Mouse (Mus musculus) lung, embryonic 16.5 days (tissue): Measurements from ENCODE around the gene Paqr7. TPM values are rescaled to one million over a fixed set of nuclear protein-coding genes. Genes with fewer than 3 reads are reported as not detected.
A peak's percentile ranks its signal among the peaks of the same experiment; 100 is the strongest.
"Not testable (repeated sequence)": the region's sequence is repeated elsewhere in the genome, so short reads cannot be mapped to it uniquely, and the experiment has no call there.

ENCODE experiments used
- ATAC-seq: fragments of 200-750 bp; cut with Nextera tagmentation; 2 replicates; pipeline ENCODE4 v1.8.0; 2017; ENCODE audit warnings: low read depth, mild to moderate bottlenecking, moderate library complexity
- H3K27ac ChIP-seq: fragments of 300-500 bp; sonication (generic); 2 replicates; pipeline ENCODE4 v1.5.1; 2014; ENCODE audit warnings: mild to moderate bottlenecking, control low read depth, low read length
- H3K27me3 ChIP-seq: fragments of 300-500 bp; sonication (generic); 2 replicates; pipeline ENCODE4 v1.6.1; 2014; ENCODE audit warnings: low read depth, low read length, mixed read lengths; ENCODE audit not compliant: control insufficient read depth, insufficient read depth
- H3K36me3 ChIP-seq: fragments of 300-500 bp; sonication (generic); 2 replicates; pipeline ENCODE4 v1.6.1; 2014; ENCODE audit warnings: low read length; ENCODE audit not compliant: control insufficient read depth, insufficient read depth
- H3K4me1 ChIP-seq: fragments of 300-500 bp; sonication (generic); replicated peaks from 2 replicates; pipeline ENCODE4 v1.6.1; 2014; ENCODE audit warnings: low read length, mixed read lengths; ENCODE audit not compliant: control insufficient read depth, insufficient read depth
- H3K4me2 ChIP-seq: fragments of 300-500 bp; sonication (generic); 2 replicates; pipeline ENCODE4 v1.6.1; 2014; ENCODE audit warnings: low read depth, low read length, control low read depth
- H3K4me3 ChIP-seq: fragments of 300-500 bp; sonication (generic); 2 replicates; pipeline ENCODE4 v1.5.1; 2014; ENCODE audit warnings: mild to moderate bottlenecking, low read length, control low read depth
- H3K9ac ChIP-seq: fragments of 300-500 bp; sonication (generic); 2 replicates; pipeline ENCODE4 v1.6.1; 2014; ENCODE audit warnings: low read length, control low read depth
- H3K9me3 ChIP-seq: fragments of 300-500 bp; sonication (generic); 2 replicates; pipeline ENCODE4 v1.6.1; 2016; ENCODE audit warnings: low read length; ENCODE audit not compliant: control insufficient read depth
- WGBS: fragments of 180-500 bp; shearing (Covaris S2); extraction: QIAGEN DNeasy Blood & Tissue Kit; methylation state at CpG from one replicate; pipeline ENCODE4 v1.1.7; 2014; 5-methylcytosine and 5-hydroxymethylcytosine counted together
- polyA plus RNA-seq: library from polyadenylated mRNA; unstranded; fragments of >200 nt; fragmentation: Nextera tagmentation; extraction: Ambion mirVana; gene quantifications from 2 replicates; pipeline ENCODE4 v1.2.1, GENCODE M21; 2015

Gene Paqr7
- polyA plus RNA-seq, 1 experiment from 2014 or later = 6.9 TPM

DNA sequence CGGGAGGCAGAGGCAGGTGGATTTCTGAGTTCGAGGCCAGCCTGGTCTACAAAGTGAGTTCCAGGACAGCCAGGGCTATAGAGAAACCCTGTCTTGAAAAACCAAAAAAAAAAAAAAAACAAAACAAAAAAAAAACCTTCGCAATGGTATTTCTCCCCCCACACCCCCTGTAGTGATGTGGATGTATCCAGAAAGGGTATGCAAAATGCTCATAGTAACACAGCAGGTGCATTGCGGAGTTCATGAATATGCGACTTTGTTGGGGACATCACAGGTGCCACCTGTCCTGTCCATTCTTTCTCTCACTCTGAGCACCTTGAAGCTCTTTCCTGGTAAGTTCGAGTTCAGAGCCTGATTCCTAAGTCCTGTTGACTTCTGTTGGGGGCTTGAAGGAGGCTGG, 2.3 kb upstream of the Paqr7 start:
- H3K27me3 ChIP-seq, H3K4me3 ChIP-seq, H3K36me3 ChIP-seq, H3K9ac ChIP-seq, H3K27ac ChIP-seq, ATAC-seq, H3K4me2 ChIP-seq, H3K9me3 ChIP-seq: not testable (repeated sequence)
- WGBS = 93% methylated on average over 6 of the region's 6 CpGs
- peaks cover 25% of the 10 kb centered on the region for H3K4me1 ChIP-seq

DNA sequence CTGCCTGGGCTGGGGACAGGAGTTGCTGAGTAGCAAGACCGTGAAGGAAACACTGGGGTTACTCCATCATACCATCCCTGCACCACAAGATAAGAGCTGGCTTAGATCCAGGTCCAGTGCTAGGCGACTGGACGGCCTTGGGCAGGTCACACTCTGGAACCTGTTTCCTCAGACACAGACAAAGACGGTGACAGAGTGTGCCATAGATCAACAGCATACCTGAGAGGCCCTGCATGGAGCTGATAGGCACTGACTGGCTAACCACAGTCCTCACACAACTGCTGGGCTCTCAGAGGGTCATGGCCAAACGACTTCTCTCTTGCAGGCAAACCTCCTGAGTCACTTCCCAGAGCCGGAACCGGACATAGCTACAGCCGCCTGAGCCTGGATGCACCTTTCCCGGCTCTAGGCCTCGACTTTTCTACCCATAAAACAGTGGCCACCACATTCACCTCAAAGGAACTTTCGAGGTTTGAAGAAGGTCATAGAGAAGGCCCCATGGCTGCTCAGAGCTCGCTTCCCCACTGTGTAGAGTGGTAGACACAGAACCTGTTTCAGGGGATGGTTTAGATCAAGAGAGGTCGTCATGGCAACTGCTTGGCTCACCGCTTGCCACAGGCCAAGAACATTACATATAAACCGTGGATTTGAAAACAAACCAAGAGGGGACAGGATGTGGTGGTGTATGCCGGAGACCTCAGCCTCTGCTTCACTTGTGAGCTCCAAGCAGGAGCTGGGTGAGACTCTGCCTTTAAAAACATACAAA, 1.5 kb upstream of the Paqr7 start:
- Histone ChIP-seq H3K27ac (peak overlapping the region; percentile 45; the same call in 1 of the 2 replicates), H3K9me3 (no peaks in the 10 kb centered on the region), H3K4me2 (no peak overlapping the region), H3K27me3 (no peaks in the 10 kb centered on the region), H3K4me3 (no peak overlapping the region), H3K4me1 (peaks cover 25% of the 10 kb centered on the region), H3K36me3 (no peaks in the 10 kb centered on the region), H3K9ac (no peak overlapping the region)
- ATAC-seq = 0 out of 2 replicates have a peak, but pooled peaks have one; percentile 13
- WGBS = 44% methylated on average over 16 of the region's 16 CpGs

DNA sequence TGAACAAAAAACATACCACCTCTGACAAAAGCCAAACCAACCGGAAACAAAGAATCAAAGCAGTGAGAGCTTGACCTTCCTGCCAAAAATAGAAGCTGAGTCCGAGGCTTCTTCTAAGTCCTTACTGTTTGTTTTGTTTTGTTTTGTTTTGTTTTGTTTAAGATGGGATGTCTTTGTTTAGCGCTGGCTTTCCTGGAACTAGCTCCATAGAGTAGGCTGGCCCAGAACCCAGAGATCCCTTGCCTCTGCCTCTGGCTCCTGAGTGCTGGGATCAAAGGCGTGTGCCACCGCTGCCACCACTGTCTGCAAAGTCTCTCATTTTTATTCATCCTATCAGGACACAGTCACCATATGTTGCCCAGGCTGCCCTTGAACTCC, 962 bp upstream of the Paqr7 start:
- Histone ChIP-seq H3K9ac (no peak overlapping the region), H3K36me3 (no peaks in the 10 kb centered on the region), H3K27ac (0 out of 2 replicates have a peak overlapping the region, but pooled peaks have one; percentile 45), H3K4me2 (no peak overlapping the region), H3K27me3 (no peaks in the 10 kb centered on the region), H3K4me3 (no peak overlapping the region), H3K9me3 (no peaks in the 10 kb centered on the region), H3K4me1 (peaks cover 25% of the 10 kb centered on the region)
- ATAC-seq = no peak
- 62% methylated on average over 5 of the region's 5 CpGs for WGBS

DNA sequence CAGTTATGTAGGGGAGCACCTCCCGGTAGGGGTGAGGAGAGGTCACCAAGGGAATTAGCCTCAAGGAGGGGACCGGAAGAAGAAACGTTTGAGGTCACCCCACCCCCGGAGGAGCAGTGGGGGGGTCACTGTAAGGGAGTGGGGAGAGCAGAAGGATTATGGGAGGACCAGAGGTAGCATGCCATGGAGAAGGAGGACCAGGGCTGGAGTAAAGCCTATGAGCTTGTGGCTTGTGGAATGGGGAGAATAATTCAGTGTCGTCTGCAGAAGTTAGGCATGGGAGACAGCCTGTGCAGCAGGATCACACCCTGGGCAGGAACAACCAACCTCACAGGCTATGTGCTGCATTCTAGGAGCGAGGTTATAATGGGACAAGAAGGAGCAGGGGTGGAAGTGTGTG, 726 bp downstream of the Paqr7 start:
- Histone ChIP-seq H3K27ac (no peak overlapping the region), H3K4me1 (peaks cover 25% of the 10 kb centered on the region), H3K9me3 (no peaks in the 10 kb centered on the region), H3K27me3 (no peaks in the 10 kb centered on the region), H3K9ac (peak overlapping the region; percentile 71), H3K36me3 (no peaks in the 10 kb centered on the region), H3K4me2 (peak overlapping the region; percentile 82), H3K4me3 (peak overlapping the region; percentile 59)
- 14% methylated on average over 6 of the region's 6 CpGs for WGBS
- ATAC-seq = no peak

DNA sequence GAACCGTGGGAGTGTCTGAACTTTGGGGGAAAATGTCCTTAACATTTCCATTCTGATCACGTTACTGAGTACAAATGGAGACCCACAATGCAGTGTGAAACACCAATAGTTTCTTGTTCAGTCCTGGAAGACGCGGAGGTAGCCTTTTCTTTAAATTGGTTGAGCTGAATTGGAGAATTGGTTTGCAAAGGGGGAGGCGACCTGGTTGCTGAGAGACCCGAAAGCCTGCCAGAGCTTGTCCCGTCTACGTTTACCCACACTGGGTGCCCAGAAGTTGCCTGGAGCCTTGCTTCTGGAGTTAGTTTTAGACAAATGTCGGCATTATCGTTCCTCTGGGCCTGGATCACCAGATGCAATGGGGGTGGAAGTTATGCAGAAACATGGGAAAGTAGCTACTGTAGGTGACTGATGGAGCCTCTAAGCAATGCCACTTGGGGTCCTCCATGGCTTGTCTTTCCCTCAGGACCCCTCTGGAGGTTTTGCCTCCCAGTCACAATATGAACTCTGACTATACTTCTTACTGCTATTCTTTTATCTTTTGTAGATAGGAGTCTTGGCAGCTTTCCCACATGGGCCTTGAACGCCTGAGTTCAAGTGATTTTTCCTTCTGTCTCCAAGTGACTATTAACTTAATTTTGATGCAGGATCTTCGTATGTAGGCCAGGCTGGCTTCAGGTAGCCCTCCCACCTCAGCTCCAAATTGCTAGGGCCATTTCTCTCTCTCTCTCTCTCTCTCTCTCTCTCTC, 1.7 kb downstream of the Paqr7 start:
- WGBS = 57% methylated on average over 12 of the region's 12 CpGs
- Histone ChIP-seq H3K4me1 (peaks cover 25% of the 10 kb centered on the region), H3K9ac (no peak overlapping the region)

DNA sequence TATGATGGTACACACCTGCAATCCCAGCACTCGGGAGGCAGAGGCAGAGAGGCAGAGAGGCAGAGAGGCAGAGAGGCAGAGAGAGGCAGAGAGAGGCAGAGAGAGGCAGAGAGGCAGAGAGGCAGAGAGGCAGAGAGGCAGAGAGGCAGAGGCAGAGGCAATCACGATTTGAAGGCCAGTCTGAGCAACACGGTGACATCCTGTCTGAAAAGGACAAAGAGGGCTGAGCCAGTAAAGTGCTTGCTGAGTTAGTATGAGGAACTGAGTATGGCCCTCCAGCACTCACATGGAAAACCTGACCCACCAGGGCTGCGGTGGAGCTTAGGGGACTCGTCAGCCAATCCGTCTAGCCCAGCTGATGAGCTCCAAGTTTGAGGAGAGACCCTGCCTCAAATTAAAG, 2.5 kb downstream of the Paqr7 start:
- H3K9ac ChIP-seq, H3K4me2 ChIP-seq, H3K9me3 ChIP-seq, H3K27ac ChIP-seq, H3K27me3 ChIP-seq, H3K4me3 ChIP-seq, ATAC-seq, H3K36me3 ChIP-seq: not testable (repeated sequence)
- WGBS = 78% methylated on average over 6 of the region's 6 CpGs
- peaks cover 25% of the 10 kb centered on the region for H3K4me1 ChIP-seq

More for the DNA sequence above, 1.7 kb downstream of the Paqr7 start:
- Histone ChIP-seq H3K4me3 (no peak overlapping the region), H3K27ac (no peak overlapping the region), H3K9me3 (no peaks in the 10 kb centered on the region), H3K4me2 (no peak overlapping the region), H3K27me3 (no peaks in the 10 kb centered on the region), H3K36me3 (no peaks in the 10 kb centered on the region)
- no peak for ATAC-seq

DNA sequence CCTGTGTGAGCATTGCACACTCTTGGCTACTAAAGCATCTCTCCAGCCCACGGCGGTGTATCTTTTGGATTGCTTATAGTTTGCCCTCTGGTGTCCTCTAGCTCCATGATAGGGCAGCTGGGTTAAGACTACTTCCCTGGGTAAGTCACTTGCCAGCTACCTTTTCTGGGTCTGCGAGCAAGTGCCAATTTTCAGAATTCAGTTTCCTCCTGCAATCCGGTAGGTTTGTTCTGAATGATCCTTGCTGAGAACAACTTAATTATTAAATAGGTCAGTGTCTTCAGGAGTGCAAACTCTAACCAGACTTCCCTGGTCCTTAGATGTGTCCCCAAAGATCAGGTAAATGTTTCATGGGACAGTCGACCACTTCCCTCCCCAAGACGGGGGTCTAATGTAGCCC, 4.6 kb downstream of the Paqr7 start:
- no peaks in the 10 kb centered on the region for H3K9me3 ChIP-seq
- H3K36me3 ChIP-seq = no peaks in the 10 kb centered on the region

DNA sequence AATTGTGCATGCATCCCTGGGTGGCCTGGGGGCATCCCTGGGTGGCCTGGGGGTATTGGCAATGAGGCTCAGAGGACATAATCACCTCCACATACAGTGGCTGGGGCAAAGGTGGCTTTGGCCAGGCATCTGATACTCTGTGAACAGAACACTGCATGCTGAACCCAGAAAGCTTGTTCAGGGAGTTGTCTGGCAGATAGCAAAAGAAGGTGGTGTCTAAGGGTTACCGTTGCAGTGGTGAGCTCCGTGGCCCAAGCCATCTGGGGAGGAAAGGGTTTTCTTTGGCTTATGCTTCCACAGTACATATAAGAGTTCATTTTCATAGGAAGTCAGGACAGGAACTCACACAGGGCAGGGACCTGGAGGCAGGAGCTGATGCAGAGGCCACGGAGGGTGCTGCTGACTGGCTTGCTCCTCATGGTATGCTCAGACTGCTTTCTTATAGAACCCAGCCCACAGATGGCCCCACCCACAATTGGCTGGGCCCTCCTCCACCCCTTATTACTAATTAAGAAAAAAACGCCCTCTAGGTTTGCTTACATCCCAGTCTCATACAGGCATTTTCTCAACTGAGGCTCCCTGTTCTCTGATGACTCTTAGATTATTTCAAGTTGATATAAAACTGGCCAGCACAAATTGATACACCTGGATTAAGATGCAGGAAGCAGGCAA, 7.3 kb downstream of the Paqr7 start:
- no peaks in the 10 kb centered on the region for H3K27me3 ChIP-seq
- H3K27ac ChIP-seq = no peak overlapping the region
- ATAC-seq = no peak
- 74% methylated on average over 4 of the region's 4 CpGs for WGBS
- H3K4me2 ChIP-seq = no peak overlapping the region
- H3K4me1 ChIP-seq = no peaks in the 10 kb centered on the region
- H3K4me3 ChIP-seq = no peak overlapping the region
- H3K36me3 ChIP-seq = no peaks in the 10 kb centered on the region; the same call in 1 of the 2 replicates
- H3K9ac ChIP-seq = no peak overlapping the region
- no peaks in the 10 kb centered on the region for H3K9me3 ChIP-seq

More for the DNA sequence above, 4.6 kb downstream of the Paqr7 start:
- ATAC-seq = no peak
- Histone ChIP-seq H3K27me3 (no peaks in the 10 kb centered on the region), H3K4me3 (no peak overlapping the region), H3K4me2 (no peak overlapping the region), H3K9ac (no peak overlapping the region), H3K27ac (no peak overlapping the region), H3K4me1 (peaks cover 15% of the 10 kb centered on the region; the same call in 1 of the 2 replicates)
- 83% methylated on average over 6 of the region's 6 CpGs for WGBS

DNA sequence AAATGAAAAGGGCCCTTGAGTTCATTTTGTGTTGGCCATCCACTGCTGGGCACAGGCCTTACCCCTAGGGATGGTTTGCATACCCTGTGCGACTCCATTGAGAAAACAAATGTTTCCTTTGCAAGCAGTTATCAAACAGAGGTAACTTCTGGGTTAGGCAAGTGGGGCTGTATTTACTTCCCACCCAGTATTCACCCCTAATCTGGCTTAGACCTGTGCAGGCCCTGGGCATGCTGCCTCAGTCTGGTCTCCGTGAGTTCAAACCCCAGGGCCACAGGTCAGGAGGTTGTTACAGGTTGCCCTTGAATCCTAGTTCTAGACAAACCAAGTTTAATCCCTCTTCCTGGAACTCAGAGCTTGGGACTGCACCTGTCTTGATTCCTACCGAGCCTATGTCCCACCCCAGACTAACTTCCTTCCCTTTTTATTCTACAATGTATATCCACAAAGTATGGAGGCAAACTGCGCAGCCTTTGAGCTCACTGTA, 8.8 kb downstream of the Paqr7 start:
- no peaks in the 10 kb centered on the region for H3K4me1 ChIP-seq
- H3K27me3 ChIP-seq = no peaks in the 10 kb centered on the region
- H3K4me3 ChIP-seq = no peak overlapping the region
- no peaks in the 10 kb centered on the region; the same call in 1 of the 2 replicates for H3K36me3 ChIP-seq
- no peak overlapping the region for H3K9ac ChIP-seq
- no peak overlapping the region for H3K4me2 ChIP-seq
- H3K9me3 ChIP-seq = no peaks in the 10 kb centered on the region
- WGBS = 91% methylated on average over 4 of the region's 4 CpGs
- no peak for ATAC-seq
- no peak overlapping the region for H3K27ac ChIP-seq
